Mouse (Mus musculus) neural tube, embryonic 11.5 days (tissue): ENCODE measurements around the gene Cdk9. TPM values are rescaled to one million over a fixed set of nuclear protein-coding genes. Genes with fewer than 3 reads are reported as not detected.

Experiments used
- ATAC-seq: fragments of 200-750 bp; cut with Nextera tagmentation; 2 replicates; pipeline ENCODE4 v1.8.0; 2017; ENCODE audit warnings: moderate number of reproducible peaks, mild to moderate bottlenecking, moderate TSS enrichment, moderate library complexity; ENCODE audit not compliant: insufficient read depth, low FRiP score, low TSS enrichment
- DNase-seq: peaks from one replicate; pipeline ENCODE4 v3.0.0-alpha.2; 2015; ENCODE audit warnings: low spot score
- H3K27ac ChIP-seq: fragments of 300-500 bp; sonication (generic); 2 replicates; pipeline ENCODE4 v1.5.1; 2014; ENCODE audit warnings: low read depth, mild to moderate bottlenecking, low read length
- H3K27me3 ChIP-seq: fragments of 300-500 bp; sonication (generic); 2 replicates; pipeline ENCODE4 v1.6.1; 2014; ENCODE audit warnings: mild to moderate bottlenecking, low read length, mixed read lengths; ENCODE audit not compliant: control insufficient read depth, insufficient read depth
- H3K36me3 ChIP-seq: fragments of 300-500 bp; sonication (generic); 2 replicates; pipeline ENCODE4 v1.6.1; 2014; ENCODE audit warnings: mild to moderate bottlenecking, low read length, moderate library complexity, mixed read lengths; ENCODE audit not compliant: control insufficient read depth, insufficient read depth
- H3K4me1 ChIP-seq: fragments of 300-500 bp; sonication (generic); 2 replicates; pipeline ENCODE4 v1.6.1; 2014; ENCODE audit warnings: low read length, mixed read lengths; ENCODE audit not compliant: control insufficient read depth, insufficient read depth
- H3K4me2 ChIP-seq: fragments of 300-500 bp; sonication (generic); 2 replicates; pipeline ENCODE4 v1.6.1; 2014; ENCODE audit warnings: low read depth, mild to moderate bottlenecking, moderate library complexity
- H3K4me3 ChIP-seq: fragments of 300-500 bp; sonication (generic); 2 replicates; pipeline ENCODE4 v1.5.1; 2014; ENCODE audit warnings: low read depth, low read length
- H3K9ac ChIP-seq: fragments of 300-500 bp; sonication (generic); 2 replicates; pipeline ENCODE4 v1.6.1; 2014; ENCODE audit warnings: mild to moderate bottlenecking, low read length
- H3K9me3 ChIP-seq: fragments of 300-500 bp; sonication (generic); 2 replicates; pipeline ENCODE4 v1.6.1; 2016; ENCODE audit warnings: low read length; ENCODE audit not compliant: control insufficient read depth
- WGBS: fragments of 180-500 bp; shearing (Covaris S2); extraction: QIAGEN DNeasy Blood & Tissue Kit; methylation state at CpG from one replicate; pipeline ENCODE4 v1.1.7; 2014; 5-methylcytosine and 5-hydroxymethylcytosine counted together
- polyA plus RNA-seq: library from polyadenylated mRNA; unstranded; fragments of >200 nt; fragmentation: Nextera tagmentation; extraction: Ambion mirVana; gene quantifications from 2 replicates; pipeline ENCODE4 v1.2.1, GENCODE M21; 2014

The Cdk9 gene
- polyA plus RNA-seq, 1 experiment from 2014 or later, result 84.6 TPM

DNA sequence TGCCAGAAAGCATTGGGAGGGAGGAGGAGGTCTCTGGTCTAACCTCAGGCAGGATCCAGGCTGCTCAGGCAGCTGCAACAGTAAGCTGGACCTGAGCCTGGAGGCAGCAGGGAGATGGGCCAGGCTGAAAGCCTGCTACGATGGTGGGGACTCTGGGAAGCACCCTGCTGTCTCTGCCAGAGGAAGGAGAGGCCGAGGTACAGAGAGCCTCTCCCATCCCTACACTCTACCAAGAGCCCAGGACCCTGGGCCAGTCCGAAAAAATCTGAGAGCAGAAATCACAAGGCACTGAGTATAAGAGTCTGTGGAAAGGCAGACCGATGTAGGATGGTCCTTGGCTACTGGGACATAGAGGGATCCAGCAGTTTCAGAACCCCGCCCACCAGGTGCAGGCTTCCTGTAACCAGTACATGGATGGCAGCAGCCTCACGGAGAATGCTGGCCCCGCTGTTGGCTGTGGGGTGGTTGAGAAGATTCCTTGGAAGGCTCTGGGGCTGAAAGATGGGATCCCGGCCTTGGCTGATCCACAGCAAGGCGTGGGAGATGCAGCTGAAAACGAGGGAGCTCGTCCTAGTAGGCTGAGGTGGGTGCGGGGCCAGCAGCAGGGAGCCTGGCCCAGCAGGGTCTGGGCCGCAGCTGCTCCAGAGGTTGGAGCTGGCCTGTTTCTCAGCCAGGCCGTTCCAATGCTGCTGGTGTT is 30.0 kb downstream of the Cdk9 start:
- Histone ChIP-seq H3K36me3 (peaks cover 11% of the 10 kb centered on the region; the same call in 1 of the 2 replicates), H3K4me2 (no peak overlapping the region), H3K9ac (no peak overlapping the region), H3K27ac (no peak overlapping the region), H3K4me1 (no peaks in the 10 kb centered on the region), H3K27me3 (no peaks in the 10 kb centered on the region), H3K4me3 (no peak overlapping the region), H3K9me3 (no peaks in the 10 kb centered on the region)
- DNase-seq (no peak), ATAC-seq (no peak)
- WGBS, result 80% methylated on average over 14 of the region's 14 CpGs

DNA sequence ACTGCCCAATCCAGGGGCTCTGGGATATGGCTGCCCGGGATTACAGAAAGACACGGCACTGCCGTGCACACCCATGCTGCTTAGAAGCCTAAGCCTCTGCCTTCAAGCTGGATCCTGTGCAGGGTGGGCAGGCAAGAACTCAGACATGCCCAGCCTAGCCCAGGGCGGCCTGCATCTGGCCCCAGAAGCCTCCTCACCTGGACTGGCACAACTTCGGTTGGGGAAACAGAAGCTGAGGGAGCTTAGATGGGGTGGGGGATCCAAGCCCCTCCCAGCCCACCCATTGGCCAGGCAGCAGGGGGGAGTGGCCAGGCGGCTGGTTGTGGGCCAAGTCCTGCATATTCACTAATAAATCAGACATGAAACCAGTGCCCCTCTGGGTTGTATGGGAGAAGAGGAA is 31.1 kb downstream of the Cdk9 start:
- DNase-seq (no peak), ATAC-seq (no peak)
- Histone ChIP-seq H3K27me3 (no peaks in the 10 kb centered on the region), H3K36me3 (peaks cover 11% of the 10 kb centered on the region; the same call in 1 of the 2 replicates), H3K4me3 (no peak overlapping the region), H3K4me1 (no peaks in the 10 kb centered on the region), H3K9me3 (no peaks in the 10 kb centered on the region), H3K9ac (no peak overlapping the region), H3K4me2 (no peak overlapping the region), H3K27ac (no peak overlapping the region)
- WGBS, result 68% methylated on average over 6 of the region's 6 CpGs

DNA sequence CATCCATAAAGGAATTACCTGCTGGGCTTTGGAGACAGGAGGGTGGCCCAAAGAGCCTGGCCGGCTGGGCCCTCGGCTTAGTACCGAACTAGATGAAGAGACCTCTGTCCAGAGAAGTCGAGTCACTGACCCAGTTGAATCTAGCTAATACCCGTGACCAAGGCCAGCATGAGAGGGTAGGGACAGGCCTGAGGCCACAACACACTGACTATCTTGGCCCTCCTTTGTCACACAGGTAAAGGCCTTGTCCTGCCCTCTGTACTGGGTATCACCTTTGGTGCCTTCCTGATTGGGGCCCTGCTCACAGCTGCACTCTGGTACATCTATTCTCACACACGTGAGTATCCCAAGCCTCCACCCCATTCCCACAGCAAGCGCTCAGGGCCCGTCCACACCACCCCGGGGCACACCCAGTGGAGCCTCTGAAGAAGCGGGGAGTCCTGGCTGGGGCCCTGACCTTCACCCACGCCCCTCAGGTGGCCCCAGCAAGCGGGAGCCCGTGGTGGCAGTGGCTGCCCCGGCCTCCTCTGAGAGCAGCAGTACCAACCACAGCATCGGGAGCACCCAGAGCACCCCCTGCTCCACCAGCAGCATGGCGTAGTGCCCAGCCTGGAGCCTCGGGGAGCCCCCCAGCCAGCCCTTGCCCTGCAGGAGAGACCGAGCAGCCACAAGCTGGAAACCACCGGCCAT is 31.8 kb downstream of the Cdk9 start:
- Histone ChIP-seq H3K36me3 (peaks cover 9% of the 10 kb centered on the region; the same call in 1 of the 2 replicates), H3K27ac (no peak overlapping the region), H3K4me2 (no peak overlapping the region), H3K4me3 (no peak overlapping the region), H3K27me3 (no peaks in the 10 kb centered on the region), H3K9ac (no peak overlapping the region), H3K9me3 (no peaks in the 10 kb centered on the region), H3K4me1 (no peaks in the 10 kb centered on the region)
- ATAC-seq (no peak), DNase-seq (no peak)
- WGBS, result 90% methylated on average over 19 of the region's 19 CpGs

DNA sequence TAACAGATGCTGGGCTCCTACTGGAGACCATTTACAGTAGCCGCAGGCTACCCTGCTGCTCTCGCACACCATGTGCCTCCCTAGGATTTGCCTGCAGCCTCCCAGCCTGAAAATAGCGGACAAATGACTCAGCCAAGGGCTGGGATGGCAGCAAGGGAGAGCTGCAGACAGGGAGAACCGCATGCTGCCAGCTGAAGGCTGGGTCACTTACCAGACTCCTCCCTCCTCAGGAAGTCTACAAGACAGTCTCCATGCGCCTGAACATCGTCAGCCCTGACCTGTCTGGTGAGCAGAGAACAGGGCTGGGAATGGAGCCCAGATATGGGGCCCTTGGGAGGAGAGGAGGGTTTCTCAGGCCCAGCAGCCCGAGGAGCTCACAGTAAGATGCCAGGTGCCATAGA is 32.8 kb downstream of the Cdk9 start:
- ATAC-seq (no peak), DNase-seq (no peak)
- WGBS, result 55% methylated on average over 7 of the region's 7 CpGs
- Histone ChIP-seq H3K27me3 (no peaks in the 10 kb centered on the region), H3K4me2 (no peak overlapping the region), H3K4me3 (no peak overlapping the region), H3K9me3 (no peaks in the 10 kb centered on the region), H3K4me1 (no peaks in the 10 kb centered on the region), H3K36me3 (peaks cover 6% of the 10 kb centered on the region; the same call in 1 of the 2 replicates), H3K27ac (no peak overlapping the region), H3K9ac (no peak overlapping the region)

DNA sequence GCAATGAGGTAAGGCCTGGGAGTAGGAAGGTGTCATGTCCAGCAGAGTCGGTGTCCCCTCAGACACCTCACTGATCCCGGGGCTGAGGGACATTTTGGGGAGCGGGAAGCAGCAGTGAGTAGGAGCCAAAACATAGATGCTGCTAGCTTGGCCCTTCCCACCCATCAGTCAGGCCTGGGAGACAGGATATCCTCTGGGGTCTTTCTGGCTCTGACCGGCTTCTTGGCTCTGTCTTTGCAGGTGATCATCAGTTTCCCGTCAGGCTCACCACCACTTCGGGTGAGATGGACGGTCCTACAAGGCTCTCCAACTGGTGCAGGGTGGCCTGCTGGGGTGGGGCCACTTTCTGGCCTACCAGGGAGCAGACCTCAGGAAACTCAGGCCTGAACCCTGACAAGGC is 35.2 kb downstream of the Cdk9 start:
- Histone ChIP-seq H3K4me3 (no peak overlapping the region), H3K9me3 (no peaks in the 10 kb centered on the region), H3K4me1 (no peaks in the 10 kb centered on the region), H3K36me3 (no peaks in the 10 kb centered on the region), H3K27ac (no peak overlapping the region), H3K9ac (no peak overlapping the region), H3K4me2 (no peak overlapping the region), H3K27me3 (no peaks in the 10 kb centered on the region)
- WGBS, result 94% methylated on average over 7 of the region's 7 CpGs
- no peak for DNase-seq
- ATAC-seq, result no peak

DNA sequence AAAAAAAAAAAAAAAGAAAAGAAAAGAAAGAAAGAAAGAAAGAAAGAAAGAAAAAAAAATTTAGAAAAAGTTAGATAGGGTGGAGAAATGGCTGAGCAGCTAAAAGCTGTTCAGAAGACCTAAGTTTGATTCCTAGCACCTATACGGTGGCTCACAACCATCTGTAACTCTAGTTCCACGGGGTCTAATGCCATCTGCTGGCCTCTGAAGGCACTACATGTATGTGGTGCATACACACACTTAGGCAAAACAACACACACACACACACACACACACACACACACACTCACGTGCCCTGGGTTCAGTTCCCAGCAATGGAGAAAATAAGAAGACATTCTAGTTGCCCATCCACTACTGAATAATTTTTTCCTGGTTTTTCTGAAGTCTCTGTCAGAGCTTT is 36.1 kb downstream of the Cdk9 start:
- H3K27me3 ChIP-seq, result no peaks in the 10 kb centered on the region
- no peak overlapping the region for H3K27ac ChIP-seq
- H3K9me3 ChIP-seq, result no peaks in the 10 kb centered on the region
- no peak overlapping the region for H3K4me2 ChIP-seq
- 87% methylated on average over 3 of the region's 3 CpGs for WGBS
- no peaks in the 10 kb centered on the region for H3K4me1 ChIP-seq
- H3K9ac ChIP-seq, result no peak overlapping the region
- DNase-seq (no peak), ATAC-seq (no peak)
- H3K36me3 ChIP-seq, result no peaks in the 10 kb centered on the region
- H3K4me3 ChIP-seq, result no peak overlapping the region

DNA sequence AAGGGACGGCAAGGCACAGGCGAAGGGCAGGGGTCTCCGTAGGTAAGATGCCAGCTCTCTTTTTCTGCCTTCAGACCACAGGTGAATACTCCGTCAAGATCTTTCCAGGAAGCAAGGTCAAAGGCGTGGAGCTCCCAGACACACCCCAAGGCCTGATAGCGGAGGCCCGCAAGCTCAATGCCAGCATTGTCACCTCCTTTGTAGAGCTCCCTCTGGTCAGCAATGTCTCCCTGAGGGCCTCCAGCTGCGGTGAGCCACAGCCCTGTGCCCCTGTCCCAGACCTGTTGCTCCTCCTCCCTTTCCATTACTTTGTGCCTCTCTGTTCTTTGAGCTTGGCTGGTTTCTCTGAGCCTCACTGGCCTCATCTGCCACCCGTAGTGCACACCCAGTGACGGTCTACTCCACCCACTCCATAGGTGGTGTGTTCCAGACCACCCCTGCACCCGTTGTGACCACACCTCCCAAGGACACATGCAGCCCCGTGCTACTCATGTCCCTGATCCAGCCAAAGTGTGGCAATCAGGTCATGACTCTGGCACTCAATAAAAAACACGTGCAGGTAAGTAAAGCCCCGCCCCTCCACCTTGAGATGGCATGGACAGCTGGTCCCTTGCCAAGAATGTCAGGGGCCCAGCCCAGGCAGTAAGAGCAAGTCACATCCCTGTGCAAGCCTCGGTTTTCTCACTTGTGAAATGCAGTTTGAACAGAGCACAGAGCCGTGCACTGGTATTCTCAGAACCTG is 39.5 kb downstream of the Cdk9 start:
- WGBS, result 83% methylated on average over 16 of the region's 16 CpGs
- no peak for DNase-seq
- no peak for ATAC-seq

DNA sequence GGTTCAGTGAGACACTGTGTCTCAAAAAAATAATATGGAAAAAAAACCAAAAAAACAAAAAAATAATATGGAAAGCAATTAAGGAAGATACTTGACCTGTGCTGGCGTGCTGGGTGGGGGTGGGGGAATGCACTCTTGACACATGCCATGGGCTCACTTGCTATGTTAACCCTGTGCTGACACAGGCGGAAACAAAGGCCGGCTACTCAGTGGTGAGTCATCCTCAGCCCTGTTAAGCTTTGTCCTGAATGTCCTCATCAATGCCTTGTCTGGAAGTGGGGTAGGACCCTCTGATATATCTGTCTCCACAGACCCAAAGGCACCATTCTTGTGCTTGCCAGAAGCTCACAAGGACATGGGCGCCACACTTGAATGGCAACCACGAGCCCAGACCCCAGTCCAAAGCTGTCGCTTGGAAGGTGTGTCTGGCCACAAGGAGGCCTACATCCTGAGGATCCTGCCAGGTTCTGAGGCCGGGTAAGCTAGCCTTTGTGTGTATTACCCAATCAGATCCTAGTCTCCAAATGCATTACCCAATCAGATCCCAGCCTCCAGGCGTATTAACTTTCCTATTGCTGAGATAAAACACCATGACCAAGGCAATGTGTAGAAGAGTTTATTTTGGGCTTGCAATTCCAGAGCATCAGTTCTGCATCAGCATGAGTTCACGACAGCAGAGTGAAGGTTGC is 40.8 kb downstream of the Cdk9 start:
- WGBS, result 73% methylated on average over 9 of the region's 9 CpGs
- ATAC-seq, result no peak
- no peaks in the 10 kb centered on the region for H3K36me3 ChIP-seq
- no peaks in the 10 kb centered on the region for H3K4me1 ChIP-seq
- DNase-seq, result no peak
- no peak overlapping the region for H3K4me2 ChIP-seq
- H3K9me3 ChIP-seq, result no peaks in the 10 kb centered on the region
- H3K9ac ChIP-seq, result no peak overlapping the region
- no peaks in the 10 kb centered on the region for H3K27me3 ChIP-seq
- no peak overlapping the region for H3K27ac ChIP-seq
- H3K4me3 ChIP-seq, result no peak overlapping the region

More for the DNA sequence above, 39.5 kb downstream of the Cdk9 start:
- no peaks in the 10 kb centered on the region for H3K36me3 ChIP-seq
- H3K27me3 ChIP-seq, result no peaks in the 10 kb centered on the region
- no peak overlapping the region for H3K27ac ChIP-seq
- no peaks in the 10 kb centered on the region for H3K4me1 ChIP-seq
- H3K9me3 ChIP-seq, result no peaks in the 10 kb centered on the region
- H3K4me2 ChIP-seq, result no peak overlapping the region
- no peak overlapping the region for H3K9ac ChIP-seq
- no peak overlapping the region for H3K4me3 ChIP-seq
